Mouse (Mus musculus) heart, embryonic 14.5 days (tissue): ENCODE measurements around the gene Efna5. TPM values are rescaled to one million over a fixed set of nuclear protein-coding genes. Genes with fewer than 3 reads are reported as not detected.

Experiments
- ATAC-seq: fragments of 200-750 bp; cut with Nextera tagmentation; 2 replicates; pipeline ENCODE4 v1.8.0; 2017; ENCODE audit warnings: low read depth, moderate TSS enrichment; ENCODE audit not compliant: insufficient number of reproducible peaks, insufficient read depth, low FRiP score
- H3K27ac ChIP-seq, 2 experiments: fragments of 200-500 bp in 1 of 2; fragments of 300-500 bp in 1 of 2; sonication (generic) in 1 of 2; replicated peaks in 1 of 2; 2 replicates each; pipeline ENCODE4 v1.5.1; 2012 to 2014; ENCODE audit warnings: low read depth in 2 of 2, low read length in 2 of 2, control low read depth in 1 of 2, mild to moderate bottlenecking in 1 of 2, mixed read lengths in 1 of 2; ENCODE audit not compliant: control insufficient read depth in 1 of 2, insufficient read depth in 1 of 2
- H3K27me3 ChIP-seq: fragments of 300-500 bp; sonication (generic); 2 replicates; pipeline ENCODE4 v1.6.1; 2014; ENCODE audit warnings: mild to moderate bottlenecking, low read length, control low read depth; ENCODE audit not compliant: control insufficient read depth, insufficient read depth
- H3K36me3 ChIP-seq: fragments of 300-500 bp; sonication (generic); 2 replicates; pipeline ENCODE4 v1.6.1; 2014; ENCODE audit warnings: mild to moderate bottlenecking, control low read depth, low read length, mixed read lengths; ENCODE audit not compliant: control insufficient read depth, insufficient read depth
- H3K4me1 ChIP-seq, 2 experiments: fragments of 200-500 bp in 1 of 2; fragments of 300-500 bp in 1 of 2; sonication (generic) in 1 of 2; 2 replicates each; pipeline ENCODE4 v1.6.1; 2012 to 2014; ENCODE audit warnings: low read length in 2 of 2, control low read depth in 1 of 2, mixed read lengths in 1 of 2; ENCODE audit not compliant: control insufficient read depth in 2 of 2, insufficient read depth in 2 of 2
- H3K4me2 ChIP-seq: fragments of 300-500 bp; sonication (generic); 2 replicates; pipeline ENCODE4 v1.6.1; 2014; ENCODE audit warnings: mild to moderate bottlenecking, low read length
- H3K4me3 ChIP-seq, 2 experiments: fragments of 200-500 bp in 1 of 2; fragments of 300-500 bp in 1 of 2; sonication (generic) in 1 of 2; 2 replicates each; pipeline ENCODE4 v1.5.1; 2012 to 2014; ENCODE audit warnings: low read length in 2 of 2, mild to moderate bottlenecking in 2 of 2, control low read depth in 1 of 2, low read depth in 1 of 2, moderate library complexity in 1 of 2; ENCODE audit not compliant: control insufficient read depth in 1 of 2, insufficient read depth in 1 of 2
- H3K9ac ChIP-seq: fragments of 300-500 bp; sonication (generic); 2 replicates; pipeline ENCODE4 v1.6.1; 2014; ENCODE audit warnings: mild to moderate bottlenecking, low read length
- H3K9me3 ChIP-seq: fragments of 300-500 bp; sonication (generic); 2 replicates; pipeline ENCODE4 v1.6.1; 2016; ENCODE audit warnings: low read length, control low read depth; ENCODE audit not compliant: control insufficient read depth
- WGBS: fragments of 180-500 bp; shearing (Covaris S2); extraction: QIAGEN DNeasy Blood & Tissue Kit; methylation state at CpG from one replicate; pipeline ENCODE4 v1.1.7; 2014; 5-methylcytosine and 5-hydroxymethylcytosine counted together
- polyA plus RNA-seq: library from polyadenylated mRNA; unstranded; fragments of >200 nt; fragmentation: Nextera tagmentation; extraction: Ambion mirVana; gene quantifications from 2 replicates; pipeline ENCODE4 v1.2.1, GENCODE M21; 2014

Efna5 gene
- polyA plus RNA-seq, 1 experiment from 2014 or later, result 26.4 TPM

DNA sequence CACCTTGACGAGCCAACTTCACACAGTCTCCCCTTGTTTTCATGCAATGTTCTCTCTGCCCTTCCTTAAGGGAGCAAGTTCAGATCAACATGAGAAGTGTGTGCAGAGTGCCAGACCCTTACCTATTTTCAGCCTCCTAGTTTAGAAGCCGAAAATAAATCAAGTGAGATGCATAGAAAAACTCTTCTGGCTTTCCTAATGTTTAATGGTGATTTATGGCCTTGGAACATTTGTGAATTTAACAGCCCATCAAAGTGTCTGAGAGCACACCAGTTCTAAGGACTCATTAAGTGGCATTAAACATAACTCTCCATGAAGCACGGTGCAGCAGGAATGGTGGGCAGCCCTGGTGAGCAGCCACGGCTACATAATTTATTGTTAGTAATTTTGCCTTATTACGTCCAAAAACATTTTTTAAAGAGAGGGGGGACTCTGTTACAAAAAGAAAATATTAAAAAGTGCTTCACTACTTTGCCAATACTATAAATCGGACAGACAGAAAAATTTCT is 44.5 kb downstream of the Efna5 start:
- no peak for ATAC-seq
- WGBS, result 79% methylated on average over 6 of the region's 6 CpGs
- no peak overlapping the region for H3K4me2 ChIP-seq
- H3K36me3 ChIP-seq, result no peaks in the 10 kb centered on the region
- H3K9me3 ChIP-seq, result no peaks in the 10 kb centered on the region
- H3K27ac ChIP-seq, result no peak overlapping the region
- no peak overlapping the region for H3K9ac ChIP-seq
- H3K27me3 ChIP-seq, result no peaks in the 10 kb centered on the region
- H3K4me3 ChIP-seq, result no peak overlapping the region
- H3K4me1 ChIP-seq, result peaks cover 0 to 3% of the 10 kb centered on the region in 2 experiments; a peak in 2 of 4 replicates

DNA sequence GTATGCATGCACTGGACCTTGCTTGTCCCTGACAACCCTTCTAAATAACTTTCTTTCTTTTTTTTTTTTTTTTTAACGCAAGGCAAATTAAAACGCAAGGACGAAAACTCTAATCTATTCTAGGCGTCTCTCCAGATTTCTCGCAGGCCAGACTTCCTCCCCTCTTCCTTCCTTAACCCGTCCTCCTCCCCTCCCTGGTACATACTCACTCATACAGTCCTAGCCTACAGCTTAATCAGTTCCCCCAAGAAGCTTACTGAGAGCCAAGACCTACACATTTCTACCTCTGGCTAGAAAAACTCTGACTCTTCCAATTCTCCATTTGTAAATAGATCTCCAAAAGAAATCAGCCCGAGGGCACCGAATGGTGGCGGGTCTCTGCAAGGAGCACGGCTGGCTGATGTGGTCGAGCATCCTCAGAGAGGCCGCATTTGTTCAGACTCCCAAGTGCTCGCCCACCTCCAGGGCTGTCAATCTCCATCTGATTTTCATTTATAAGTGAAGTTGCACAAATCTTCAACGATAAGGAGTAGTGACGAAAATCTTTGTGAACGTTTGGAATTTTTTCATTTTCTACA is 48.5 kb downstream of the Efna5 start:
- H3K4me2 ChIP-seq, result 0 out of 2 replicates have a peak overlapping the region, but pooled peaks have one; percentile 16
- no peak overlapping the region for H3K9ac ChIP-seq
- no peaks in the 10 kb centered on the region for H3K27me3 ChIP-seq
- H3K27ac ChIP-seq, result no peak overlapping the region
- H3K9me3 ChIP-seq, result no peaks in the 10 kb centered on the region
- H3K4me1 ChIP-seq, result peaks cover 0 to 6% of the 10 kb centered on the region in 2 experiments; a peak in 2 of 4 replicates
- ATAC-seq, result no peak
- 61% methylated on average over 16 of the region's 16 CpGs for WGBS
- H3K4me3 ChIP-seq, result no peak overlapping the region
- no peaks in the 10 kb centered on the region for H3K36me3 ChIP-seq

DNA sequence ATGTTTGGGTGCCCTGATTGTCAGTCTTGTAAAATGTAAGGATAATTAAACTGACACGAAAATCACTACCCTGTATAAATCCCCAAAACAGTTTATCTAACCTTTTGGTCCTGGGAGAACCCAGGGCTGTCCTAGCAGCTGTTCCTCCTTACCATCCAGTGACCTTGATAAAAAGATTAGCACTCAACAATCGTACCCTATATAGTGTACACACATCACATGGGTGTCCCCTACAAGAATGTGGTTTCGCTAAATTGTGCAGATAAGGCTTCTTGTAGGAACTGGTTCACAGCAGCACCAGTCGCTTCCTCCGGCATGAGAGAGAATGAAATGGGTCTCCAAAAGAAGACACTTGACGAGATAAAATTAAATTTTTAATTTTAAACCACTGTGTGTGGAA is 53.6 kb downstream of the Efna5 start:
- Histone ChIP-seq H3K27me3 (no peaks in the 10 kb centered on the region), H3K27ac (no peak overlapping the region), H3K36me3 (no peaks in the 10 kb centered on the region), H3K4me1 (peaks cover 0 to 6% of the 10 kb centered on the region in 2 experiments; a peak in 2 of 4 replicates), H3K9ac (no peak overlapping the region), H3K9me3 (no peaks in the 10 kb centered on the region), H3K4me3 (no peak overlapping the region), H3K4me2 (no peak overlapping the region)
- no peak for ATAC-seq
- WGBS, result 60% methylated on average over 6 of the region's 6 CpGs

DNA sequence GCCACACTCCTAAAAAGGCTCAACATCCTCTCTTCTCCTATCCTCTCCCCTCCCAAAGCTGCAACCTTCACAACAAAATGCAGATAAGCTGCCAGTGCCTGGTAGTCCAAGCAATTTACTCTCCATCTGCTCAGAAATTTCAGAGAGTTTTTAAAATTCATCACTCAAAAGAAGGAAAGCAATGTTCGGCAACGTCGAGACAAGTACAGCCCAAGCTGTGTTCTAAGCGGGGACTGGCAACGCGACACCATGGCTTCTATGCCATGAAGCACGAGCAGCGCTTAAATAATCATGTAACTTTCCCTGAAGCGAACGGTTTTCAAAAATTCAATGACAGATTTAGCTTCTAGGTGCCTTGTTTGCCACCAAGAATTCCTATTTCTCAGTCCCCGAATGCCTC is 59.9 kb downstream of the Efna5 start:
- H3K27me3 ChIP-seq, result no peaks in the 10 kb centered on the region
- 85% methylated on average over 11 of the region's 11 CpGs for WGBS
- H3K4me3 ChIP-seq, result no peak overlapping the region
- H3K27ac ChIP-seq, result no peak overlapping the region
- H3K4me2 ChIP-seq, result no peak overlapping the region
- H3K9me3 ChIP-seq, result no peaks in the 10 kb centered on the region
- ATAC-seq, result no peak
- H3K4me1 ChIP-seq, result peaks cover 5 to 11% of the 10 kb centered on the region in 2 experiments
- H3K36me3 ChIP-seq, result no peaks in the 10 kb centered on the region
- H3K9ac ChIP-seq, result no peak overlapping the region

DNA sequence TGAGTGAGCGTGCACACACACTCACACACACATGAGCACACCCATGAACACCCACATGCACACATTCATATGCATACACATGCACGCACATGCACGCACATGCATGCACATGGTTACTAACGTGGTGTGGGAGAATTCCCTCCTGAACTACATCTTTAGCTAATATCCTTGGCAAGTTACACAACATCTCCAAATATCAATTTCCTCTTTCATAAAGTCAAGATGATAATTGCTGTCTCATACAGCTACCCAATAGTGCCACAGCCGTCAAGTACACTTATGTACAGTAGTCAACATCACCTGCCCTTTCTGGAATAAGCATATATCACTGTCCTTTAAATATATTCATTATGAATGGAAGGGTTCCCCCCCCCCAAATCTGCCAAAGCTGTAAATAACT is 61.2 kb downstream of the Efna5 start:
- WGBS, result 92% methylated on average over 5 of the region's 5 CpGs
- Histone ChIP-seq H3K27ac (no peak overlapping the region), H3K36me3 (no peaks in the 10 kb centered on the region), H3K9me3 (no peaks in the 10 kb centered on the region), H3K27me3 (no peaks in the 10 kb centered on the region), H3K4me2 (no peak overlapping the region), H3K4me1 (peaks cover 5 to 11% of the 10 kb centered on the region in 2 experiments), H3K4me3 (no peak overlapping the region), H3K9ac (no peak overlapping the region)
- no peak for ATAC-seq

DNA sequence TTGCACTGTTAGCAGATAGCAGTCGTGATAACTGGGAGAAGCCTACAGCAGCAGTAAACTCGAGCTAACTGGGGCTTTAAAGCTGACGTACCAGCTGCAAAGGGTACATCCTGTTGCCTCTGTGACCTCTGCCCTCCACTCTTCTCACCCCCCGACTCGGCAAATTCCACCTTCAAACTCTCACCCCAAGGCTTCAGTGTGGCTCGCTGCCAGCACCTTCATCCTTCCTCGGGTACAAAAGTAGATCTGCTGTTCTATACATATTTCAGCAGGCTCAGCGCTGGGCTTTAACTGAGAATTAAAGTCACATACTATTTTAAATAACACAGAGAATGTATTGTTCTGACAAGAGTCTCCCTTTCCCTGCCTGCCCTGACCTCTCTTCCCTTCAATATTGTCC is 62.3 kb downstream of the Efna5 start:
- no peak for ATAC-seq
- H3K9me3 ChIP-seq, result no peaks in the 10 kb centered on the region
- no peak overlapping the region for H3K4me3 ChIP-seq
- no peak overlapping the region for H3K27ac ChIP-seq
- WGBS, result 30% methylated on average over 8 of the region's 8 CpGs
- no peak overlapping the region for H3K9ac ChIP-seq
- no peaks in the 10 kb centered on the region for H3K27me3 ChIP-seq
- H3K4me1 ChIP-seq, result peaks cover 5 to 11% of the 10 kb centered on the region in 2 experiments
- H3K36me3 ChIP-seq, result no peaks in the 10 kb centered on the region
- no peak overlapping the region for H3K4me2 ChIP-seq

DNA sequence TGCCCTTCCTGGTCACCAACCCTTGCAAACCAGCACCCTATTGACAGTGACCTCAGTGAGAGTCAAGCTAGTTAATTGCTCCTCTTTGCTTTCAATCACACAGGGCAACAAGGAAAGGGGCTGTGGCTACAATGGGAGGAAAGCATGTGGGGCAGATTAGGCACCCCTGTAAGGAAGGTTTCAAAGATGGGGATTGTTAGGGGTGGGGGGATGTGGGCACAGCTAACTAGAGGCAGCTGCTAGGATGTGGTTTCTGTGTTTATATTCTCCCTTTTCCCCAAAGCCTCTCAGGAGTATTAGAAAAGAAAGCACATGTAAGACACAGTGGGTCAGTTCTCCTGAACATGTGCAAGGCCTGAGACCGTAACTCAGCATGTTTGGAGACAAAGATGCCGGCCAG is 62.8 kb downstream of the Efna5 start:
- Histone ChIP-seq H3K27ac (no peak overlapping the region), H3K9ac (no peak overlapping the region), H3K27me3 (no peaks in the 10 kb centered on the region), H3K4me2 (no peak overlapping the region), H3K9me3 (no peaks in the 10 kb centered on the region), H3K4me3 (no peak overlapping the region), H3K4me1 (peaks cover 5 to 11% of the 10 kb centered on the region in 2 experiments), H3K36me3 (no peaks in the 10 kb centered on the region)
- 80% methylated on average over 2 of the region's 2 CpGs for WGBS
- no peak for ATAC-seq

DNA sequence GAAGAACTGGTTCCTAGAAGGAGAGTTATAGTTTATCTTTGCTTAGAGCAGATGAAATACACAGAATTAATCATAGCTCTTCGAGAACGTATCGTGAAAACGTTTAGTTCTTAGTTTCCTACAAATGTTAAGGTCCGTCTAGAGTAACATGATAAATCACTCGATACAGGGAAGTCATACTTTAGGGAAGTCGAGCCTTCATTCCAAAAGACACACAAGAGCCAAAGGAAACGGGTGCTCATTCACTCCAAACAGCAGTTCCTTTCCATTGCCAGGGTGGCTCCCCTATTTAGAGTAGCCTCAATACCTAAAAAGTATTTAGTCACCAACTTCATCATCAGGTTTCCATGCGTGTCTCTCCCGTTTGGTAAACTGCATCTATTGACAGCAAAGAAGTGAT is 64.2 kb downstream of the Efna5 start:
- H3K4me3 ChIP-seq, result no peak overlapping the region
- peaks cover 5 to 11% of the 10 kb centered on the region in 2 experiments for H3K4me1 ChIP-seq
- H3K9ac ChIP-seq, result no peak overlapping the region
- ATAC-seq, result no peak
- no peaks in the 10 kb centered on the region for H3K9me3 ChIP-seq
- 81% methylated on average over 10 of the region's 10 CpGs for WGBS
- no peaks in the 10 kb centered on the region for H3K36me3 ChIP-seq
- H3K27ac ChIP-seq, result no peak overlapping the region
- no peaks in the 10 kb centered on the region for H3K27me3 ChIP-seq
- H3K4me2 ChIP-seq, result no peak overlapping the region
